Mouse (Mus musculus) embryonic facial prominence, embryonic 15.5 days (tissue): ENCODE measurements around the gene Kif1bp. TPM values are rescaled to one million over a fixed set of nuclear protein-coding genes. Genes with fewer than 3 reads are reported as not detected.

Experiments used
- ATAC-seq: fragments of 200-750 bp; cut with Nextera tagmentation; 2 replicates; pipeline ENCODE4 v1.8.0; 2017; ENCODE audit warnings: low read depth, moderate TSS enrichment; ENCODE audit not compliant: insufficient number of reproducible peaks, low FRiP score, low TSS enrichment
- H3K27ac ChIP-seq: fragments of 300-500 bp; sonication (generic); replicated peaks from 2 replicates; pipeline ENCODE4 v1.5.1; 2015; ENCODE audit warnings: mild to moderate bottlenecking, inconsistent platforms
- H3K27me3 ChIP-seq: fragments of 300-500 bp; sonication (generic); 2 replicates; pipeline ENCODE4 v1.6.1; 2015; ENCODE audit warnings: inconsistent platforms
- H3K36me3 ChIP-seq: fragments of 300-500 bp; sonication (generic); 2 replicates; pipeline ENCODE4 v1.6.1; 2015; ENCODE audit warnings: mild to moderate bottlenecking, inconsistent platforms
- H3K4me1 ChIP-seq: fragments of 300-500 bp; sonication (generic); 2 replicates; pipeline ENCODE4 v1.6.1; 2015; ENCODE audit warnings: inconsistent platforms
- H3K4me2 ChIP-seq: fragments of 300-500 bp; sonication (generic); replicated peaks from 2 replicates; pipeline ENCODE4 v1.6.1; 2015; ENCODE audit warnings: mild to moderate bottlenecking, inconsistent platforms
- H3K4me3 ChIP-seq: fragments of 300-500 bp; sonication (generic); replicated peaks from 2 replicates; pipeline ENCODE4 v1.5.1; 2015; ENCODE audit warnings: mild to moderate bottlenecking, inconsistent platforms
- H3K9ac ChIP-seq: fragments of 300-500 bp; sonication (generic); 2 replicates; pipeline ENCODE4 v1.6.1; 2015; ENCODE audit warnings: inconsistent platforms
- H3K9me3 ChIP-seq: fragments of 300-500 bp; sonication (generic); replicated peaks from 2 replicates; pipeline ENCODE4 v1.6.1; 2016; ENCODE audit warnings: inconsistent platforms
- WGBS: fragments of 180-500 bp; shearing (Covaris S2); methylation state at CpG from one replicate; pipeline ENCODE4 v1.1.7; 2015; 5-methylcytosine and 5-hydroxymethylcytosine counted together
- polyA plus RNA-seq: library from polyadenylated mRNA; unstranded; fragments of >200 nt; fragmentation: Nextera tagmentation; extraction: Ambion mirVana; gene quantifications from 2 replicates; pipeline ENCODE4 v1.2.1, GENCODE M21; 2015

Gene Kif1bp
- polyA plus RNA-seq, 1 experiment from 2014 or later = 43.0 TPM

DNA sequence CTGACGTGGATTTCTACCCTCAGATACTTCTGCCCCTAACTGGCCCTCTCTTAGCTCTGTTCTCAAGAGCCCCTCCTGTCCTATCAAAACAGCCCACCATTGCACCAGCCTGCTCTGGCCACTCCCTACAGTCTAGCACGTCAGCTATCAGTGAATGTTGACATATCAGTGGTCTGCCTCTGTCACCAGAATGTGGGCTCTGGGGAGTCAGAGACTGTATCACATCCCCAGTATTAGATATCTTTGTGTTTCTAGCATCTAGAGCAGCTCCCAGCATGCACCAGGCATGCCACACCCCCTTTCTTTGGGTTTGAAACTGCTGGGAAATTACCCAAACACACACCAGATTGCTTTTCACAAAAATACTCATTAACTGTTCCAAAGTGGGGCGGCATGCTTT lies 37.5 kb downstream of the Kif1bp start:
- H3K9me3 ChIP-seq = no peaks in the 10 kb centered on the region
- WGBS = 49% methylated on average over 3 of the region's 3 CpGs
- no peak overlapping the region for H3K4me2 ChIP-seq
- H3K36me3 ChIP-seq = no peaks in the 10 kb centered on the region
- no peaks in the 10 kb centered on the region for H3K4me1 ChIP-seq
- ATAC-seq = no peak
- H3K9ac ChIP-seq = no peak overlapping the region
- no peak overlapping the region for H3K4me3 ChIP-seq
- no peak overlapping the region for H3K27ac ChIP-seq
- no peaks in the 10 kb centered on the region for H3K27me3 ChIP-seq

DNA sequence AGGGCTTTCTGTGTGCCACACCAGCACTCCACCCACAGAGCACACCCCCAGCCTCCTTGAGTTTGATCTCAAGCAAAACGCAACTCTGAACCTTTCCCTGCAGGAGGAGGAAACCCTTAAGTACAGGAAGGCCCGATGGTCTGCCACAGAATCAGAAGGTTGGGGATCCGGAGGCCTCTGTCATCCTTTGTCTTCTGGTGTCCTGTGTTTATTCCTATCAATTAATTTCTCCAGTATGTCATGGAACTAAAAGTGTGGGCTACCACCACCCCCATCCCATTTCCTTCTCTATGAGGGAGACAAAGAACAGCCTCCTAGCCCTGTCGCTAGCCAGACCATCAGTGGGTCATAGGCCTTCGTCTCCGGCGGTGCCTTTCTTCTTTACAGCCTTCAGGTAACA lies 43.7 kb downstream of the Kif1bp start:
- no peak overlapping the region for H3K27ac ChIP-seq
- no peaks in the 10 kb centered on the region for H3K4me1 ChIP-seq
- H3K27me3 ChIP-seq = no peaks in the 10 kb centered on the region
- H3K4me3 ChIP-seq = no peak overlapping the region
- ATAC-seq = no peak
- H3K9ac ChIP-seq = no peak overlapping the region
- H3K9me3 ChIP-seq = no peaks in the 10 kb centered on the region
- no peak overlapping the region for H3K4me2 ChIP-seq
- H3K36me3 ChIP-seq = no peaks in the 10 kb centered on the region
- 82% methylated on average over 7 of the region's 7 CpGs for WGBS

DNA sequence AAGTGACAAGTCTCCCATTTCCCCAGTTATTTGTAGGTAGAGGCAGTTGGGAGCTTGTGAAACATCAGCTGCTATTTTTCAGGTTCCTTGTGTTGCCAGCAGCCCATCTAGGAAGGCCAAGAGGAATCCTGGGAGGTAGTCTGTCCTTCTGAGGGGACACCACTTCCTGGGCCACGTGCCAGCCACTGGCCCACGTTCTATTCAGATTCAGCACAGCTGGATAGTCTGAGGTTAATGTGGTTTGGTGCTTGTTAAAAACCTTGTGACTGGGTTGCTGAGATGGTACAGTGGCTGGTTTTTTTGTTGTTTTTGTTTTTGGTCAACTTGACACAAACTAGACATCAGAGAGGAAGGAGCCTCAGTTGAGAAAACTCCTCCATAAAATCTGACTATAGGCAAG lies 45.4 kb downstream of the Kif1bp start:
- Histone ChIP-seq H3K4me2 (no peak overlapping the region), H3K4me1 (no peaks in the 10 kb centered on the region), H3K9me3 (no peaks in the 10 kb centered on the region), H3K4me3 (no peak overlapping the region), H3K9ac (no peak overlapping the region), H3K27ac (no peak overlapping the region), H3K36me3 (no peaks in the 10 kb centered on the region), H3K27me3 (no peaks in the 10 kb centered on the region)
- ATAC-seq = no peak
- 33% methylated on average over 2 of the region's 2 CpGs for WGBS

DNA sequence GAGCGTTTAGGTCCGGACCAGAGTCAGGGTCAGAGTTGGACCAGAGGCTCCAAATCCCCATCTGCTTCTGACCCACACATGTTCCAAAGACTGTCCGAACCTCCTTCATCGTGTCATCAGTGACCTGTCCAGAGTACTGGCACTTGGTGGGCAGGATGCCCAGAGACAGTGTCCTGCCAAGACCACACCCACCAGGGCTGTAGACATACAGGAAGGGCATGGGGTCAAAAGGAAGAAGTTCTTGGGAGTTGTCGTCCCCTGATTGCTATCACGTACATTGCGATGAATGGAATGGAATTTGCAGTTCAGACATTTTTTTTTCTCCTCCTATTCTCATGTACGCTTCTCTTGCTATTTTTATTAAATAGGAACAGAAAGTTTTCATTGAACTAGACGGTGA lies 48.1 kb downstream of the Kif1bp start:
- Histone ChIP-seq H3K4me2 (no peak overlapping the region), H3K36me3 (no peaks in the 10 kb centered on the region), H3K4me3 (no peak overlapping the region), H3K9ac (no peak overlapping the region), H3K27ac (no peak overlapping the region), H3K9me3 (no peaks in the 10 kb centered on the region), H3K4me1 (no peaks in the 10 kb centered on the region), H3K27me3 (no peaks in the 10 kb centered on the region)
- ATAC-seq = no peak
- 66% methylated on average over 9 of the region's 9 CpGs for WGBS

GRCm38 (mm10) chr10:62527351-62527750 lies 50.9 kb downstream of the Kif1bp start, which contains the start of gene Srgn:
TSS of gene Srgn (minus strand) at chr10:62527451.
- Histone ChIP-seq H3K9me3 (no peaks in the 10 kb centered on the region), H3K36me3 (no peaks in the 10 kb centered on the region), H3K27me3 (no peaks in the 10 kb centered on the region), H3K27ac (no peak within 1 kb of the TSS), H3K4me1 (no peaks in the 10 kb centered on the region), H3K4me2 (no peak within 1 kb of the TSS), H3K9ac (no peak within 1 kb of the TSS), H3K4me3 (no peak within 1 kb of the TSS)
- WGBS = 84% methylated on average over 14 of the region's 14 CpGs
- ATAC-seq = no peak

DNA sequence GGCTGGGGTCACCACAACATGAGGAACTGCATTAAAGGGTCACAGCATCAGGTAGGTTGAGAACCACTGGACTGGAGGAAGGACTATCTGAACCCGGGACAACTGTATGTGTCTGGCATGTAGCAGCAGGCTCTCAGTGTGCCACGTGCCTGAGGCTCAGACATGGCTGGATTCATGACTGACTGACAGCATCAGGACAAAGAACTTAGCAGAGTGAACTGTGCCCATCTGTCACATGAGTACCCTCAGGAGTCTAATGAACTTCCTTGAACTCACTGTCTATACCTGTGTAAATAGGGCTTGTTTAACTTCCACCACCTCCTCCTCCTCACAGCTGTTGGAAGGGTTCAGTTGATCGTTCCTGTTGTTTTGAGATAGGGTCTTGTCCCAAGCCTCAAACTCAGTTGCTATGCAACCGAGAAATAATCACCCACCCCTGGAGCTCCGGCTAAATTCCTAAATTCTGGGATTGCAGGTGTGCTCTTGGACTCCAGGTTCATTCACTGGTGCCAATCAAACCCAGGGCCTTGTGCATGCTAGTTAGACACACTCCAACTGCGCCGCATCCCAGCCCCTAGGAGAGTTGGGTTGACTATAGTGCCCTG lies 55.8 kb downstream of the Kif1bp start:
- Histone ChIP-seq H3K9ac (no peak overlapping the region), H3K36me3 (no peaks in the 10 kb centered on the region), H3K27ac (no peak overlapping the region), H3K27me3 (no peaks in the 10 kb centered on the region), H3K4me3 (no peak overlapping the region), H3K4me1 (no peaks in the 10 kb centered on the region), H3K9me3 (no peaks in the 10 kb centered on the region), H3K4me2 (no peak overlapping the region)
- no peak for ATAC-seq
- WGBS = 67% methylated on average over 7 of the region's 7 CpGs

DNA sequence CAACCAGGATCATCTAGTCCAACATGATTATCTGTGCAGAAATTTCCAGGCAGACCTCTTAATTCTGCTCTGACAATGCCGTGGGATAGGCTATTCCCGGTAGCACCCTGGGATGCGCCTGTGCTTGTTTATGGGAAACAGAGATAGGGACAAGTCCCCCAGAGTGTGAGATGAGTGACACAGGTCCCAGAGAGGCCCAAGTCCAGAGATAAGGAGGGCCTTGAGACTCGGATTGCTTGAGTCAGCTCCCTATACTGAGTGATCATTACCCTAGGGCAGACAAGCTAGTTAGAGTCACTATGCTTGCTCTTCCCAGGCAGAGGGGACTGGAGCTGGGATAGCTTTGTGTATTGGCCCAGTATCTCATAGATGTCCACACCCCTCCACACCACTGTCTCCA lies 56.5 kb downstream of the Kif1bp start:
- Histone ChIP-seq H3K4me1 (no peaks in the 10 kb centered on the region), H3K9me3 (no peaks in the 10 kb centered on the region), H3K27me3 (no peaks in the 10 kb centered on the region), H3K4me2 (no peak overlapping the region), H3K4me3 (no peak overlapping the region), H3K27ac (no peak overlapping the region), H3K9ac (no peak overlapping the region), H3K36me3 (no peaks in the 10 kb centered on the region)
- peak; percentile 54; the same call in 1 of the 2 replicates for ATAC-seq
- WGBS = 55% methylated on average over 4 of the region's 4 CpGs

- H3K9ac ChIP-seq = no peak overlapping the region
- 65% methylated on average over 2 of the region's 2 CpGs for WGBS
- no peak overlapping the region for H3K27ac ChIP-seq
- H3K4me3 ChIP-seq = no peak overlapping the region
- H3K36me3 ChIP-seq = no peaks in the 10 kb centered on the region
- no peaks in the 10 kb centered on the region for H3K4me1 ChIP-seq
- no peak overlapping the region for H3K4me2 ChIP-seq
- H3K9me3 ChIP-seq = no peaks in the 10 kb centered on the region
- no peak for ATAC-seq
- H3K27me3 ChIP-seq = no peaks in the 10 kb centered on the region
Measured at GRCm38 (mm10) chr10:62520911-62521310, 57.3 kb downstream of the Kif1bp start.

GRCm38 (mm10) chr10:62517511-62517910 lies 60.7 kb downstream of the Kif1bp start:
- no peaks in the 10 kb centered on the region for H3K9me3 ChIP-seq
- no peak for ATAC-seq
- H3K36me3 ChIP-seq = no peaks in the 10 kb centered on the region
- no peaks in the 10 kb centered on the region for H3K4me1 ChIP-seq
- no peak overlapping the region for H3K4me2 ChIP-seq
- H3K27ac ChIP-seq = no peak overlapping the region
- H3K4me3 ChIP-seq = no peak overlapping the region
- H3K27me3 ChIP-seq = no peaks in the 10 kb centered on the region
- no peak overlapping the region for H3K9ac ChIP-seq
- 83% methylated on average over 6 of the region's 6 CpGs for WGBS

DNA sequence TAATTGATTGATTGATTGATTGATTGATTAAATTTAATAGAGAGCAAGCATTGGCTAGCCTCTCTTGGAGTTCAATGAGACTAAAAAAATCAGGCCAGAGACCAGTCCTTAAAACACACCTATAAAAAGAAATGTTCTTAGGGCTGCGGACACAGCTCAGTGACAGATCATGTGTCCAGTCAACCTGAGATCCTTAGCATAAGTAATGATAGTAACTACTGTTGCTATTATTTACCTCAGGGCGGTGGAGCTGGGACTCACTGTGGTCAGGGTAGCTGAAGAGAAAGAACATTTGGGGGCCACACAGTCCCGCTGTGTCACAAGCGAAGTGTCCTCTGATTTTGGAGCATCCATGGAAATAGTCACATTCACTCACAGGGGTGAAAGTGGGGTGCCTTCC lies 65.4 kb downstream of the Kif1bp start:
- no peak for ATAC-seq
- WGBS = 94% methylated on average over 4 of the region's 4 CpGs
- no peaks in the 10 kb centered on the region; the same call in none of the 2 replicates for H3K27me3 ChIP-seq

GRCm38 (mm10) chr10:62511528-62511927 lies 66.7 kb downstream of the Kif1bp start:
- Histone ChIP-seq H3K27ac (no peak overlapping the region), H3K4me3 (no peak overlapping the region), H3K4me1 (0 out of 2 replicates have a peak, but pooled peaks cover 3% of the 10 kb centered on the region), H3K9me3 (no peaks in the 10 kb centered on the region), H3K9ac (no peak overlapping the region), H3K4me2 (no peak overlapping the region), H3K27me3 (peaks cover 3% of the 10 kb centered on the region), H3K36me3 (no peaks in the 10 kb centered on the region)
- 83% methylated on average over 6 of the region's 6 CpGs for whole genome bisulfite sequencing
- ATAC-seq = no peak

More for the DNA sequence above, 65.4 kb downstream of the Kif1bp start:
- H3K9me3 ChIP-seq = no peaks in the 10 kb centered on the region
- H3K9ac ChIP-seq = no peak overlapping the region
- no peak overlapping the region for H3K4me3 ChIP-seq
- no peaks in the 10 kb centered on the region for H3K4me1 ChIP-seq
- no peaks in the 10 kb centered on the region for H3K36me3 ChIP-seq
- H3K4me2 ChIP-seq = no peak overlapping the region
- H3K27ac ChIP-seq = no peak overlapping the region

DNA sequence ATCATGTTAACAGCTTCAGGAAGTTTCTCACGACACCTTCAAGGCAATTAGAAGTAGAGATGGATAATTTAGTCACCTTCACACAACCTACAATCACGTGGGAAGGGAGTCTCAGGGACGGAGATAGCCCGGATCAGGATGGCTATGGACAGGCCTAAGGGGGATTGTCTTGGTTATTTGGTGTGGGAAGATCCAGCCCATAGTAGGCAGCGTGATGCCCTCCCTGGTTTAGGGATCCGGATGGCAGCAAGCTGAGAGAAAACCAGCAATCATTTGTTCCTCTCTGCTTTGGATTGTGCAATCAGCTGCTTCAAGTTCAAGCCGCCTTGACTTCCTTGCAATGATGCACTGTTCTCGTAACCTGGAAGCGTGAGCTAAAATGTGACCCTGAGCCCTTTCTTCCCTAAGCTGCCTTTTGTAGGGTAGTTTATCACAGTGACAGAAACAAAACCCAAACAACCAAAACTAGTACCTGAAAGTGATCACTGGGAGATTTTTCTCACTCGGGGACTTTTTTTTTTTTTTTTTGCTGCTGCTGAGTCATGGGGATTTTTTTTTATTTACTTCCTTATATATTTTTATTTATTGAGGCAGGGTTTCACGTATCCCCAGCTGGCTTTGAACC lies 69.1 kb downstream of the Kif1bp start:
- ATAC-seq = no peak

More for the DNA sequence above, 69.1 kb downstream of the Kif1bp start:
- Histone ChIP-seq H3K36me3 (no peaks in the 10 kb centered on the region), H3K4me2 (peak overlapping the region; percentile 57; the same call in 1 of the 2 replicates), H3K4me3 (no peak overlapping the region), H3K27me3 (peaks cover 3% of the 10 kb centered on the region), H3K9ac (no peak overlapping the region), H3K4me1 (0 out of 2 replicates have a peak, but pooled peaks cover 3% of the 10 kb centered on the region), H3K27ac (no peak overlapping the region), H3K9me3 (no peaks in the 10 kb centered on the region)
- 65% methylated on average over 11 of the region's 11 CpGs for WGBS
